Mouse (Mus musculus) forebrain, embryonic 12.5 days (tissue): ENCODE data around the gene Cyp2c40. TPM values are rescaled to one million over a fixed set of nuclear protein-coding genes. Genes with fewer than 3 reads are reported as not detected.
"Not testable (repeated sequence)": the region's sequence is repeated elsewhere in the genome, so short reads cannot be mapped to it uniquely, and the experiment has no call there.

Source experiments
- ATAC-seq: fragments of 200-750 bp; cut with Nextera tagmentation; 2 replicates; pipeline ENCODE4 v1.8.0; 2017; ENCODE audit warnings: moderate TSS enrichment; ENCODE audit not compliant: low FRiP score
- H3K27ac ChIP-seq: fragments of 300-500 bp; sonication (generic); 2 replicates; pipeline ENCODE4 v1.5.1; 2016; ENCODE audit warnings: mild to moderate bottlenecking
- H3K27me3 ChIP-seq: fragments of 300-500 bp; sonication (generic); 2 replicates; pipeline ENCODE4 v1.6.1; 2016; ENCODE audit warnings: mild to moderate bottlenecking
- H3K36me3 ChIP-seq: fragments of 300-500 bp; sonication (generic); replicated peaks from 2 replicates; pipeline ENCODE4 v1.6.1; 2016; ENCODE audit warnings: mild to moderate bottlenecking
- H3K4me1 ChIP-seq: fragments of 300-500 bp; sonication (generic); 2 replicates; pipeline ENCODE4 v1.6.1; 2016
- H3K4me2 ChIP-seq: fragments of 300-500 bp; sonication (generic); 2 replicates; pipeline ENCODE4 v1.6.1; 2016; ENCODE audit warnings: mild to moderate bottlenecking, moderate library complexity
- H3K4me3 ChIP-seq: fragments of 300-500 bp; sonication (generic); replicated peaks from 2 replicates; pipeline ENCODE4 v1.5.1; 2016; ENCODE audit warnings: mild to moderate bottlenecking
- H3K9ac ChIP-seq: fragments of 300-500 bp; sonication (generic); 2 replicates; pipeline ENCODE4 v1.6.1; 2016; ENCODE audit warnings: mild to moderate bottlenecking
- H3K9me3 ChIP-seq: fragments of 300-500 bp; sonication (generic); 2 replicates; pipeline ENCODE4 v1.6.1; 2016
- WGBS: fragments of 180-500 bp; shearing (Covaris S2); methylation state at CpG from one replicate; pipeline ENCODE4 v1.1.7; 2016; 5-methylcytosine and 5-hydroxymethylcytosine counted together
- polyA plus RNA-seq: library from polyadenylated mRNA; unstranded; fragments of >200 nt; fragmentation: Nextera tagmentation; extraction: Ambion mirVana; gene quantifications from 2 replicates; pipeline ENCODE4 v1.2.1, GENCODE M21; 2016

Cyp2c40 gene
- polyA plus RNA-seq: not detected in 2 replicates

DNA sequence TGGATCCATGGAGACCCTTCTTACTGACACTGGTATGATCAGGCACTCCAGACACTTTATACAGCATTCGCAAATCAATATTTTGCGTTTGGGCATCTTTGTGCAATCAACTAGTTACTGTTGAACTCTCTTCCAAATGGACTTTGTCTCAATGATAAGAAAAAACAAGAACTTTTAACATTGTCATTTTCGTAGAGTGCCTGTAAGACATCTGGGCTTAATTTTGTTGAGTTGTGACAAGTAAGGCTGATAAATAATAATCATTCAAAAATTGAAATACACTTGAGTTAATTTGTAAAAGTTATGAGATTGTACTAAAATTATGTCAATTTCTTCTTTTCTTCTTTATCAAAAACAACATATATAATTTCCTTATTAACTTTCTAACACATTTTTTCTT, at the start of gene Cyp2c40:
TSS of gene Cyp2c40 (minus strand) at position 101 of the 400 bp plus-strand sequence.
- ATAC-seq, H3K4me1 ChIP-seq: not testable (repeated sequence)

DNA sequence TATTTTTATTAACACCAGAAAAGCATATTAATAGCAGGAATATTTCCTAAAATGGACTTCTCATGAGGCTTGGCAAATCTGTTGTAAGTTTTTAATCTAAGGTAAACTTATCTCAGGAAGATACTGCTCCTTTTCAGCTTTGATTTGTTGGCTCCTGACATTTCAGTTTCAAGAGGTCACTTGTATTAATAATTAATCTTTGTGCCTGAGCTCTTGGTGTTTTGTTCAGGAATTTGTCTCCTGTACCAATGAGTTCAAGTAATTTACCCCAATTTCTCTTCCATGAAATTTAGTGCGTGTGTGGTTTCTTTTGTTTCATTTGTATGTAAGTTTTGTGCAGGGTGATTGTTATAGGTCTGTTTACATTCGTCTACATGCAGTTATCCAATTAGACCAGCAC, 8.3 kb upstream of the Cyp2c40 start:
- not testable (repeated sequence) for ATAC-seq
- WGBS: 88% methylated on average over 2 of the region's 2 CpGs

More for the DNA sequence above, at the start of gene Cyp2c40:
- H3K9me3 ChIP-seq, H3K9ac ChIP-seq, H3K36me3 ChIP-seq, H3K27ac ChIP-seq, H3K4me2 ChIP-seq, H3K27me3 ChIP-seq, H3K4me3 ChIP-seq: not testable (repeated sequence)
- WGBS: 94% methylated on average over 3 of the region's 3 CpGs

DNA sequence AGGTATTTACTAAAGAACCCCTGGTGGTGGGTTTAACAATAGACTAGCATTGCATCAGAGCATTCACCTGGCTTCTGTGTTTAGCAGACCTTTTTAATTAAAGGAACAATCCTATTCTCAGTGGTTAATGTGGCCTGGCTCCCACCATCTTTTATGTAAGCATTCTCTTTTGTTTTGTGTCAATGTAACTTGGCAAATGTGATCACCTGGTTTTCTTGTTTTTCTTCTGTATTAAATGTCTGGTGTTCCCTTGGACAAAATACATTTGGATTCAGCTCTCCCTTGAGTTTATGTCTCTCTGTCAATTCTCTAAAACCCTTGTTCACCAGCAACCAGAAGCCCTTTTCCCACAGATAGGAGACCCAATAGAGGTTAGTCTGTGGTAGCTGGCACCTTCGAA, 3.8 kb upstream of the Cyp2c40 start:
- WGBS: 94% methylated on average over 1 of the region's 1 CpGs
- not testable (repeated sequence) for H3K27me3 ChIP-seq, ATAC-seq, H3K4me3 ChIP-seq, H3K4me1 ChIP-seq, H3K4me2 ChIP-seq, H3K27ac ChIP-seq, H3K36me3 ChIP-seq, H3K9me3 ChIP-seq, H3K9ac ChIP-seq

More for the DNA sequence above, 8.3 kb upstream of the Cyp2c40 start:
- not testable (repeated sequence) for H3K27ac ChIP-seq, H3K4me2 ChIP-seq, H3K27me3 ChIP-seq, H3K9me3 ChIP-seq, H3K36me3 ChIP-seq, H3K4me3 ChIP-seq, H3K9ac ChIP-seq, H3K4me1 ChIP-seq

DNA sequence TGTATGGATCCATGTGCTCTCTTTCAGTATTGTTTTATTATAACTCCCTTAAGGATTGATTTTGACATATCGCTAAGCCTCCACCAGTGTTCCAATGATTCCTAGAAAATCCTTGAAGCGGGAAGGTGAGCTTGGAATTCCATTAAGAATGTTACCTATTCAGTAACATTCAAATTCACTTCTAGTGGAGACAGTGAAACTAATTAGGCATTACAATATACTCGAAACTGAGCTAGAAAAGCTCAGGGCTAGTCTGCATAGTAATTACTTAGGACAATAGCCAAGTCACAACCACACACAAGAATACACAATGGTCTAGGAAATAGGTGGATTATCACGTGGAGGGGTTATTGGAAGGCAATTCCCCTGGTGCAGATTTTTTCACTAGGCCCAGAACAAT, 3.4 kb upstream of the Cyp2c40 start:
- H3K4me2 ChIP-seq, H3K9ac ChIP-seq, H3K4me1 ChIP-seq, ATAC-seq, H3K36me3 ChIP-seq, H3K9me3 ChIP-seq, H3K27me3 ChIP-seq, H3K4me3 ChIP-seq, H3K27ac ChIP-seq: not testable (repeated sequence)
- WGBS: 49% methylated on average over 4 of the region's 4 CpGs

DNA sequence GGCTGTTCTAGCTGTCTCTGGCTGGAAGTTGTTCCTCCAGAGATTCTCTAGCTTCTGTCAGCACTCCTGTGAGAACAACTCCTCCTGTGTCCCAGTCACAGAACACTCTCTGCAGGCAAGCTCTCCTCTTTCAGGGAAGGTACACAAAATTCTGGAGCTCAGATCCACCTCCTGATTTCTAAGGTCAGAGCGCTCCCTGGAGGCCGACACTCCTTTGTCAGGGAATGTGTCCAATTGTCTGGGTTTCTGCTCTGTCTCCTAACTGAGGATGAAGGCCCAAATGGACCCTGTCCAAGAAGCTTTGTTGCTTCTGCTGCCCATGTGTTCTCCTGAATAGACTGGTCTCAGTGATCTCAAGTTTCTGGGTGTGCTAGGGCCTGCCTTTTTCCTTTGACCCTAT, 27.2 kb downstream of the Cyp2c40 start:
- H3K27ac ChIP-seq, H3K27me3 ChIP-seq, ATAC-seq, H3K36me3 ChIP-seq, H3K9me3 ChIP-seq, H3K4me3 ChIP-seq, H3K4me2 ChIP-seq, H3K9ac ChIP-seq, H3K4me1 ChIP-seq: not testable (repeated sequence)
- 88% methylated on average over 2 of the region's 2 CpGs for WGBS

DNA sequence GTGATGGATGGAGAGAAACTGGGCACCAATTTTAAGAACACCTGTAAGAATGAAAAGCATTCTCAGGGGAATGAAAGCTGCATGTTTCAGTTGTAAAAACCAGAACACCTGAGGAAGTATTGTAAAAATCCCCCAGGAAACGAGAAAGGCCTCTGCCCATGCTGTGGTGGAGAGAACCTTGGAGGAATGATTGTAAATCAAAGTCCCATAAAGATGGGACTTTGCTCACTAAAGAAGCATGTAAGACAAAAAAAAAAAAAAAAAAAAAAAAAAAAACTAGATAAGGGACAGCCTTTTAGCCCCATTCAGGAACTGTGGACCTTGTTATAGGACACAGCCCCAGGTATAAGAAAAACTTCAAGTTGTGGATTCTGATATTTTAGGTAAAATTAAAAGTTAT, 67.3 kb downstream of the Cyp2c40 start:
- H3K36me3 ChIP-seq: no peaks in the 10 kb centered on the region
- no peak overlapping the region for H3K4me2 ChIP-seq
- H3K9ac ChIP-seq: no peak overlapping the region
- ATAC-seq: no peak
- 81% methylated on average over 1 of the region's 1 CpGs for WGBS
- no peaks in the 10 kb centered on the region for H3K9me3 ChIP-seq
- no peak overlapping the region for H3K4me3 ChIP-seq
- no peak overlapping the region for H3K27ac ChIP-seq
- H3K27me3 ChIP-seq: no peaks in the 10 kb centered on the region
- H3K4me1 ChIP-seq: no peaks in the 10 kb centered on the region

DNA sequence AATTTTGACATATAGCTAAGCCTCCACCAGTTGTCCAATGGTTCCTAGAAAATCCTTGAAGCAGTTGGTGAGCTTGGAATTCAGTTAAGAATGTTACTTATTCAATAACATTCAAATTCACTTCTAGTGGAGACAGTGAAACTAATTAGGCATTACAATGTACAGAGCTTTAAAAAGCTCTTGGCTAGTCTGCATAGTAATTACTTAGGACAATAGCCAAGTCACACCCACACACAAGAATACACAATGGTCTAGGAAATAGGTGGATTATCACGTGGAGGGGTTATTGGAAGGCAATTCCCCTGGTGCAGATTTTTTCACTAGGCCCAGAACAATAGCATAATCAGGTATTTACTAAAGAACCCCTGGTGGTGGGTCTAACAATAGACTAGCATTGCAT, 68.3 kb downstream of the Cyp2c40 start:
- not testable (repeated sequence) for H3K4me3 ChIP-seq, H3K36me3 ChIP-seq, H3K27ac ChIP-seq, H3K9ac ChIP-seq, H3K4me2 ChIP-seq, ATAC-seq, H3K9me3 ChIP-seq, H3K4me1 ChIP-seq, H3K27me3 ChIP-seq
- 52% methylated on average over 1 of the region's 1 CpGs for WGBS

DNA sequence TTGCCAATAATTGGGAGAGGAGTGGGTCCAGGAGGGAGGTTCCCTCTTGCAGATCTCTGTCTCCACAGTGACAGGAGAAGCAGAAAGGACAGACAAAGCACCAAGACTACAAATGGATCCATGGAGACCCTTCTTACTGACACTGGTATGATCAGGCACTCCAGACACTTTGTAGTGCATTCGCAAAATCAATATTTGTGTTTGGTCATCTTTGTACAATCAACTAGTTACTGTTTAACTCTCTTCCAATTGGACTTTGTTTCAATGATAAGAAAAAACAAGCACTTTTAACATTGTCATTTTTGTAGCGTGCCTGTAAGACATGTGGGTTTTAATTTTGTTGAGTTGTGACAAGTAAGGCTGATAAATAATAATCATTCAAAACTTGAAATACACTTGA, 71.7 kb downstream of the Cyp2c40 start, which contains the start of gene Cyp2c68:
TSS of gene Cyp2c68 (minus strand) at position 135 of the 400 bp plus-strand sequence.
- 95% methylated on average over 2 of the region's 2 CpGs for WGBS
- H3K4me1 ChIP-seq: no peaks in the 10 kb centered on the region
- H3K27ac ChIP-seq: no peak within 1 kb of the TSS
- H3K9me3 ChIP-seq: no peaks in the 10 kb centered on the region
- no peak within 1 kb of the TSS for H3K4me2 ChIP-seq
- ATAC-seq: no peak
- no peaks in the 10 kb centered on the region for H3K36me3 ChIP-seq
- no peaks in the 10 kb centered on the region for H3K27me3 ChIP-seq
- H3K9ac ChIP-seq: no peak within 1 kb of the TSS
- H3K4me3 ChIP-seq: no peak within 1 kb of the TSS

Other genes starting within 250 kb of the Cyp2c40 start
- not detected in 2 replicates for gene Cyp2c67, start 163.8 kb downstream of the Cyp2c40 start, polyA plus RNA-seq
- not detected in 2 replicates for gene Cyp2c68, start 71.8 kb downstream of the Cyp2c40 start, polyA plus RNA-seq
- not detected in 2 replicates for gene Cyp2c69, start 74.0 kb upstream of the Cyp2c40 start, polyA plus RNA-seq
- not detected in 2 replicates for gene Cyp2c37, start 179.6 kb upstream of the Cyp2c40 start, polyA plus RNA-seq